Mouse (Mus musculus) cerebellum, postnatal 14 days (tissue): ENCODE data around the gene Ezh1.

Experiments
- DNase-seq, 2 experiments: peaks; one replicate each; pipeline ENCODE4 v3.0.0; 2021; ENCODE audit warnings: mixed read lengths in 2 of 2

The Ezh1 gene

GRCm38 (mm10) chr11:101142215-101142967 is 83.9 kb downstream of the Ezh1 start:
- DNase-seq, result no peak
